Mouse (Mus musculus) gastrocnemius, adult 8-10 months (tissue): ENCODE measurements at regions not wholly inside any gene's neighbourhood (a gene's known extent, or its start where the extent isn't known, plus 50 kb on each side); places are given as distances from the start of the nearest gene placed in this dataset.
"Not testable (repeated sequence)": the region's sequence is repeated elsewhere in the genome, so short reads cannot be mapped to it uniquely, and the experiment has no call there.

Experiments
- DNase-seq, 2 experiments: peaks; one replicate each; pipeline ENCODE4 v3.0.0; 2022; ENCODE audit warnings: low spot score in 2 of 2

GRCm38 (mm10) chr9:43857988-43858387 is 114.2 kb downstream of the Nectin1 start:
- no peak for DNase-seq

- no peak for DNase-seq
Measured at GRCm38 (mm10) chr9:43858761-43859160, 115.0 kb downstream of the Nectin1 start.

GRCm38 (mm10) chr9:43860264-43860663 is 116.5 kb downstream of the Nectin1 start:
- no peak for DNase-seq

GRCm38 (mm10) chr9:43861375-43861774 is 117.6 kb downstream of the Nectin1 start:
- no peak for DNase-seq

- not testable (repeated sequence) for DNase-seq
Measured at GRCm38 (mm10) chr9:43862034-43862433, 118.2 kb downstream of the Nectin1 start.

- no peak for DNase-seq
Measured at GRCm38 (mm10) chr9:43863609-43864397, 120.0 kb downstream of the Nectin1 start.

GRCm38 (mm10) chr9:43866802-43867201 is 123.0 kb downstream of the Nectin1 start:
- no peak for DNase-seq

- no peak for DNase-seq
Measured at GRCm38 (mm10) chr9:43873841-43874240, 130.1 kb downstream of the Nectin1 start.

GRCm38 (mm10) chr9:43874332-43874731 is 130.5 kb downstream of the Nectin1 start:
- DNase-seq: no peak

GRCm38 (mm10) chr9:43879220-43879968 is 135.6 kb downstream of the Nectin1 start:
- no peak for DNase-seq

- no peak for DNase-seq
Measured at GRCm38 (mm10) chr9:43879969-43880396, 136.2 kb downstream of the Nectin1 start.

- no peak for DNase-seq
Measured at GRCm38 (mm10) chr9:43893086-43893485, 149.3 kb downstream of the Nectin1 start.

GRCm38 (mm10) chr9:43899239-43899638 is 143.9 kb upstream of the Thy1 start:
- no peak for DNase-seq

GRCm38 (mm10) chr9:43908325-43908724 is 134.9 kb upstream of the Thy1 start:
- DNase-seq: no peak

GRCm38 (mm10) chr9:43915015-43915414 is 128.2 kb upstream of the Thy1 start:
- no peak for DNase-seq

- DNase-seq: no peak
Measured at GRCm38 (mm10) chr9:43917467-43917866, 125.7 kb upstream of the Thy1 start.

- no peak for DNase-seq
Measured at GRCm38 (mm10) chr9:43919010-43919409, 124.2 kb upstream of the Thy1 start.

- DNase-seq: peak; percentile 46 to 47
Measured at GRCm38 (mm10) chr9:43920053-43920754, 123.0 kb upstream of the Thy1 start.

GRCm38 (mm10) chr9:43922231-43922630 is 121.0 kb upstream of the Thy1 start:
- DNase-seq: no peak

GRCm38 (mm10) chr9:43923088-43923487 is 120.1 kb upstream of the Thy1 start:
- DNase-seq: no peak

GRCm38 (mm10) chr9:43924795-43925194 is 118.4 kb upstream of the Thy1 start:
- DNase-seq: no peak
